Mouse (Mus musculus) heart, postnatal 0 days (tissue): Measurements from ENCODE around the gene Abr. TPM values are rescaled to one million over a fixed set of nuclear protein-coding genes. Genes with fewer than 3 reads are reported as not detected.

Experiments
- ATAC-seq: fragments of 200-750 bp; cut with Nextera tagmentation; 2 replicates; pipeline ENCODE4 v1.8.0; 2017; ENCODE audit warnings: low read depth, moderate number of reproducible peaks, moderate library complexity; ENCODE audit not compliant: insufficient read depth
- DNase-seq: peaks from one replicate; pipeline ENCODE4 v3.0.0-alpha.2; 2016; ENCODE audit warnings: low spot score
- H3K27ac ChIP-seq: fragments of 300-500 bp; sonication (generic); 2 replicates; pipeline ENCODE4 v1.5.1; 2014; ENCODE audit warnings: low read depth, mild to moderate bottlenecking
- H3K27me3 ChIP-seq: fragments of 300-500 bp; sonication (generic); 2 replicates; pipeline ENCODE4 v1.6.1; 2014; ENCODE audit warnings: low read length, mixed read lengths; ENCODE audit not compliant: control insufficient read depth, insufficient read depth
- H3K36me3 ChIP-seq: fragments of 300-500 bp; sonication (generic); replicated peaks from 2 replicates; pipeline ENCODE4 v1.6.1; 2014; ENCODE audit warnings: low read length, mixed read lengths; ENCODE audit not compliant: control insufficient read depth, insufficient read depth
- H3K4me1 ChIP-seq: fragments of 300-500 bp; sonication (generic); 2 replicates; pipeline ENCODE4 v1.6.1; 2014; ENCODE audit warnings: antibody characterized with exemption; ENCODE audit not compliant: control insufficient read depth, insufficient read depth
- H3K4me2 ChIP-seq: fragments of 300-500 bp; sonication (generic); 2 replicates; pipeline ENCODE4 v1.6.1; 2014; ENCODE audit warnings: low read depth, mild to moderate bottlenecking, low read length, moderate library complexity
- H3K4me3 ChIP-seq: fragments of 300-500 bp; sonication (generic); 2 replicates; pipeline ENCODE4 v1.5.1; 2014; ENCODE audit warnings: low read depth, low read length
- H3K9ac ChIP-seq: fragments of 300-500 bp; sonication (generic); replicated peaks from 2 replicates; pipeline ENCODE4 v1.6.1; 2014; ENCODE audit warnings: low read depth, low read length, mixed read lengths
- H3K9me3 ChIP-seq: fragments of 300-500 bp; sonication (generic); replicated peaks from 2 replicates; pipeline ENCODE4 v1.6.1; 2016; ENCODE audit warnings: low read length; ENCODE audit not compliant: control insufficient read depth
- CTCF ChIP-seq: IDR thresholded peaks from 2 replicates; pipeline ENCODE4 v1.5.1; 2016; ENCODE audit warnings: antibody characterized with exemption, control low read depth, low read depth
- EP300 ChIP-seq: IDR thresholded peaks from 2 replicates; pipeline ENCODE4 v1.6.1; 2016; ENCODE audit warnings: antibody characterized with exemption, low read depth
- whole genome bisulfite sequencing: fragments of 180-500 bp; shearing (Covaris S2); extraction: QIAGEN DNeasy Blood & Tissue Kit; methylation state at CpG from one replicate; pipeline ENCODE4 v1.1.7; 2014; 5-methylcytosine and 5-hydroxymethylcytosine counted together
- polyA plus RNA-seq: library from polyadenylated mRNA; unstranded; fragments of >200 nt; fragmentation: Nextera tagmentation; extraction: Ambion mirVana; gene quantifications from 2 replicates; pipeline ENCODE4 v1.2.1, GENCODE M21; 2015
- total RNA-seq: library from RNA; depleted of rRNA; stranded (reverse); fragments of >200 nt; gene quantifications from 2 replicates; pipeline ENCODE4 v1.2.3, GENCODE M21; 2014; ENCODE audit warnings: low replicate concordance

Gene Abr
- total and polyA plus RNA-seq, 2 experiments from 2014 or later: 14.1 to 48.9 TPM

GRCm38 (mm10) chr11:76415985-76416384, 206.1 kb downstream of the Abr start:
- TF ChIP-seq EP300 (no peak), CTCF (no peak)
- no peak for DNase-seq
- Histone ChIP-seq H3K4me3 (no peak overlapping the region), H3K27ac (no peak overlapping the region), H3K4me1 (no peaks in the 10 kb centered on the region), H3K9me3 (no peaks in the 10 kb centered on the region), H3K27me3 (no peaks in the 10 kb centered on the region), H3K4me2 (no peak overlapping the region), H3K36me3 (peaks cover 85% of the 10 kb centered on the region), H3K9ac (no peak overlapping the region)
- ATAC-seq: no peak
- 67% methylated on average over 2 of the region's 2 CpGs for WGBS

GRCm38 (mm10) chr11:76415001-76415400, 207.1 kb downstream of the Abr start:
- Histone ChIP-seq H3K4me2 (no peak overlapping the region), H3K36me3 (peaks cover 82% of the 10 kb centered on the region), H3K9ac (no peak overlapping the region), H3K4me1 (no peaks in the 10 kb centered on the region), H3K4me3 (no peak overlapping the region), H3K27me3 (no peaks in the 10 kb centered on the region), H3K27ac (no peak overlapping the region), H3K9me3 (no peaks in the 10 kb centered on the region)
- WGBS: 89% methylated on average over 4 of the region's 4 CpGs
- DNase-seq (no peak), ATAC-seq (no peak)
- TF ChIP-seq CTCF (no peak), EP300 (no peak)

- no peaks in the 10 kb centered on the region for H3K9me3 ChIP-seq
- H3K9ac ChIP-seq: no peak overlapping the region; the same call in 1 of the 2 replicates
- H3K4me2 ChIP-seq: no peak overlapping the region
- peaks cover 64% of the 10 kb centered on the region for H3K36me3 ChIP-seq
- no peaks in the 10 kb centered on the region for H3K27me3 ChIP-seq
- TF ChIP-seq CTCF: no peak
- no peak for TF ChIP-seq EP300
- H3K4me3 ChIP-seq: no peak overlapping the region
- WGBS: 51% methylated on average over 4 of the region's 4 CpGs
- no peak for DNase-seq
- H3K27ac ChIP-seq: no peak overlapping the region
- H3K4me1 ChIP-seq: no peaks in the 10 kb centered on the region
- no peak for ATAC-seq
Measured at GRCm38 (mm10) chr11:76413202-76413601, 208.9 kb downstream of the Abr start.

GRCm38 (mm10) chr11:76410826-76411225, 211.3 kb downstream of the Abr start:
- Histone ChIP-seq H3K4me1 (peaks cover 6% of the 10 kb centered on the region; the same call in 1 of the 2 replicates), H3K4me2 (no peak overlapping the region), H3K9ac (no peak overlapping the region), H3K27ac (no peak overlapping the region), H3K4me3 (no peak overlapping the region), H3K9me3 (no peaks in the 10 kb centered on the region), H3K27me3 (no peaks in the 10 kb centered on the region), H3K36me3 (peaks cover 41% of the 10 kb centered on the region)
- DNase-seq: peak; percentile 43
- no peak for ATAC-seq
- TF ChIP-seq EP300: no peak
- peak; percentile 70 for TF ChIP-seq CTCF
- 70% methylated on average over 12 of the region's 12 CpGs for WGBS

- peak within 1 kb of the TSS; percentile 86 for H3K9ac ChIP-seq
- H3K4me1 ChIP-seq: peaks cover 6% of the 10 kb centered on the region; the same call in 1 of the 2 replicates
- H3K27ac ChIP-seq: peak within 1 kb of the TSS; percentile 63
- H3K9me3 ChIP-seq: no peaks in the 10 kb centered on the region
- ATAC-seq: peak; percentile 97
- H3K4me3 ChIP-seq: peak within 1 kb of the TSS; percentile 84
- TF ChIP-seq EP300 (no peak), CTCF (peak; percentile 99)
- WGBS: under 1% methylated on average over 46 of the region's 46 CpGs
- H3K36me3 ChIP-seq: 0 out of 2 replicates have a peak, but pooled peaks cover 5% of the 10 kb centered on the region
- peak within 1 kb of the TSS; percentile 77 for H3K4me2 ChIP-seq
- peak; percentile 97 for DNase-seq
- no peaks in the 10 kb centered on the region for H3K27me3 ChIP-seq
Measured at GRCm38 (mm10) chr11:76406702-76407583, 215.2 kb downstream of the Abr start, which contains the start of gene Timm22. Gene Timm22 (plus strand): TSS chr11:76406952.
